Mouse (Mus musculus) thymus, postnatal 10 days (tissue): ENCODE measurements around the gene Tcte2.
A peak's percentile ranks its signal among the peaks of the same experiment; 100 is the strongest.
"Not testable (repeated sequence)": the region's sequence is repeated elsewhere in the genome, so short reads cannot be mapped to it uniquely, and the experiment has no call there.

Experiments
- DNase-seq, 2 experiments: peaks; one replicate each; pipeline ENCODE4 v3.0.0; 2021; ENCODE audit warnings: low spot score in 2 of 2

The Tcte2 gene

GRCm38 (mm10) chr17:13683411-13684174 is 78.0 kb downstream of the Tcte2 start:
- DNase-seq, result peak; percentile 51 to 52

DNA sequence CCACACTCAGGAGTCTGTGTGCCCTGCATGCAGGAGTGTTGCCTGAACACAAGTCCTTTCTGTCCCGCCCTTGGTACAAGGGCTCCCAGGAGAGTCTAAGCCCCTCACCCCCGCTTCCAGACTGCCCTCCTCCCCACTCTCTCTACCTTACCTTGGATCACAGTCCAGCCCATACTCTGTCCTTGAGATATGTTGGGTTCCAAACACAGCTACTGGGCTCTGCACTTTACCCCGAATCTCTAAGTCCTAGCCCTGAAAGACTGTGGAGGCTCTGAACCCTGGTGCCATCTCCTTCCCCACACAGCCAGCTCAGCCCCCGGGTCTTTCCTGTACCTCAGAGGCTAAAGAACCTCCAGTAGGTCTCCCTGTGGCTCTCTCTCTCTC is 78.6 kb downstream of the Tcte2 start:
- no peak for DNase-seq

DNA sequence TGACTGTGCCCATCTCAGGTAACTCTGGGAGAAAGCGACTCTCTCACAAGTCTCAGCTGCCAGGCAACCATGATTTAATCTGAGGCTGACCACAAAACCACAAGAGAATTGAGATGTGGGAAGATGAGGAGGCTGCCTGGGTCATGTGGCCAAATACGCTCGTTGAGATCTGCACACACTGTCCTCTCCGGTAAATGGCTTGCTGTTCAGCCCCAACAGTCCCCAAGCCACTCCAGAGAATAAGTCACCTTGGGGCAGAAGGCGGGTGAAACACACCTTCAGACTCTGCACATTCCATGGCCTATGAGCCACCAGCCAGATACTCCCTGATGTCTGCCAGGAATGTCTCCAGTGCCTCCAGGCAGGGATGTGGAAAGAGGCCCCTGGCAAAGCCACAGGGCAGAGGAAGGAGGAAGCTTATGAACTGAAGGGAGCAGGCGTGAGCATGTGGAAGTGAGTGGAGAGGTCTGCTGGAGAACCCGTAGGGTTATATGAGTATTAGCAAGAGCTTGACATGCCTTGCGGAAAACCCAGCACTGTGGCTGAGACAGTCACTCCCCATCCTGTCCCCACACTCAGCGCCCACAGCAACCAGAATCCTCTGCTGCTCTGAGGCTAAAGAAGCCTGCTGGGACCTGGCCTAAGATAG is 79.1 kb downstream of the Tcte2 start:
- DNase-seq, result no peak

- DNase-seq, result no peak
These were observed 79.9 kb downstream of the Tcte2 start for GRCm38 (mm10) chr17:13681686-13682085.

- DNase-seq, result no peak
These were observed 80.5 kb downstream of the Tcte2 start for GRCm38 (mm10) chr17:13681126-13681525.

GRCm38 (mm10) chr17:13680318-13680717 is 81.3 kb downstream of the Tcte2 start:
- DNase-seq, result no peak

DNA sequence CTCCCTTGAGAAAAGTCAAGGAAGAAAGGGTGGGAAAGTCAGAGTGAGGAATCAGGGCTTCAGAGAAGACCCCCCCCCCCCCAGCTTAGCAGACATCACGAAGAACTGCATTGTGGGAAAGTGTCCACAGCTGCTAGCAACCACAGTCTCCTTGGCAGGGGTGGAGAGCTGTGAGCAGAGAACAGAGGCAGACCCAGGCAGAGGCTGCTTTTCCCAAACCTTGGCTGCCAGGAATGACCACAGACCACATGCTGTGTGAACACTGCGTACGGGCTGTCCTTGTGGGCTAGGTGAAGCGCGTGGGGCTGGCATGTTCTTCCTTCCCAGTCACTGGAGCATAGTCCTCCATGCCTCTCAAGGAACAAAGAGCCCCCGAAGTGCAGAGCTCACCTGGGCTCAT is 81.9 kb downstream of the Tcte2 start:
- DNase-seq, result no peak

DNA sequence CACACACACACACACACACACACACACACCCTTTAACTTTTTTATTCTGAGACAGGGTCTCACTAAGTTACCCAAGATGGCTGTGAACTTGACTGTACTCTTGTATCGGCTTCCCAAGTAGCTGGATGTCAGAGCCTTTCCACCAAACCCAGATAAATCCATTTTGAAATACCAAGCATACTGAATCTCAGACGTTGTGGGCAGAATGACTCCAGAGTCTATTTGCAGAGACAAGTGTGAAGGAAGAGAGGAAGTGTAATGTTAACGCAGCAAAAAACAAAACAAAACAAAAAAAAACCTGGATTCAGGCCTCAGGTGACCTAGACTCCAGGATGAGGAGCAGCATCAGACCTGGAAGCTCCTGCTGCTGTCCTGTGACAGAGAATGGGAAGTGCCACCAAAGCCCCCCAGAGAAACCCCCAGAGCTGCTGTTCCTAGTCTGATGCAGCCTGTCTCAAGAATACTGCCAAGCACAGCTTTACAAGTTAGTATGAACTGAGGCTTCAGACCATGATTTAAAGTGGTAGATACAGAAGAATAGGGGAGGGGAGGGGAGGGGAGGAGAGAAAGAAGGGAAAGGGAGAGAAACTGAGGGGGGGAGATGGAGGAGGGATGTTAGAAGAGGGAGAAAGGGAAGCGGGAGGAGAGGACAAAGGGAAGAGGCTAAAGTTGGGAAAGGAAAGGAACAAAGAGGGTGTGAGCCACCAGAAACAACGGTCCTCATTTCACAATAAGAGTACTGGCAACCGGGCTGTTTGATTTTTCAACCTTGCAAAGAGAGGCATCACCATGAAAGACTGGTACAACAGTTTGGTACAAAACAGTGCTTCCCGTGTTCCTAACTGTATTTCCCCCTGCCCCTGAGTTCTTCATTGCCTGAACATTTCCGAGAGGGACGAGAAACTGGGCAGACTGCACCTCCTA is 84.1 kb downstream of the Tcte2 start:
- DNase-seq, result no peak

DNA sequence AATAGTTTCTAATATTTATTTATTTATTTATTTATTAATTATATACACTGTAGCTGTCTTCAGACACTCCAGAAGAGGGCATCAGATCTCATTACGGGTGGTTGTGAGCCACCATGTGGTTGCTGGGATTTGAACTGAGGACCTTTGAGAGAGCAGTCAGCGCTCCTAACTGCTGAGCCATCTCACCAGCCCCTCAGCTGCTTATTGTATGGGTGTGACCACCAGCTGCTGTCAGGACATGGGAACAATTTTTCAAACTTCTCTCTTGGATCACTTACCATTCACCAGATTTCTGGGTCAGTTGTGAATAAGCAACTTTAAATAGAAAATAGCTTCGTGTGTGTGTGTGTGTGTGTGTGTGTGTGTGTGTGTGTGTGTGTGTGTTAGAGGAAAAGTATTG is 85.5 kb downstream of the Tcte2 start:
- DNase-seq, result not testable (repeated sequence)

GRCm38 (mm10) chr17:13675630-13676029 is 86.0 kb downstream of the Tcte2 start:
- DNase-seq, result no peak

DNA sequence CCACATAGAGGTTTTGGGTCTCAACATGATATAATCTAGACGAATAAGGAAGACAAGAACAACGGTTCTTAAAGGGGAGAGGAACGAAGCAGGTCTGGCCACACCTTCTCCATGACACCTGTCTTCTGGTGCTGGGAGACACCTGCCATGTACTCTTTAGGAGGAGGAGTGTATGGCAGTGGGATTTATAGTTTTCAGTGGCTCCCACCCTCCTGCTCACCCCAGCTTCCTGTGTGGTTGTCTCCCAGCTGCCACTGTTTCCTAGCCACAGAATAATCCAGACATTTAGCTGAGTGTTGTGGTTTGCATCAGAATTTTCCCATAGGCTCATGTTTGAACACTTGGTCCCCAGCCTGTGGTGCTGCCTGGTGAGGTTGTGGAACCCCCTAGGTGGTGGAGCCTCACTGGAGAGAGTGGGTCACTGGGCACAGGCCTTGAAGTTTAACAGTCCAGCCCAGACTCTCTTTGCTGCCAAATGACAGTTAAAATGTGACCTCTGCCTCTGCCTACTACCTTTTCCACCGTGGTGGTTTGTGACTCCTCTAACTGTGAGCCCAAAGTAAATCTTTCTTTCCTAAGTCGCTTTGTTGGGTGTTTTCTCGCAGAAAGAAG is 86.8 kb downstream of the Tcte2 start:
- no peak for DNase-seq

GRCm38 (mm10) chr17:13671732-13672131 is 89.9 kb downstream of the Tcte2 start:
- DNase-seq, result no peak

- DNase-seq, result no peak
These were observed 91.4 kb downstream of the Tcte2 start for GRCm38 (mm10) chr17:13670227-13670626.

- no peak for DNase-seq
These were observed 92.4 kb downstream of the Tcte2 start for GRCm38 (mm10) chr17:13669206-13669605.

DNA sequence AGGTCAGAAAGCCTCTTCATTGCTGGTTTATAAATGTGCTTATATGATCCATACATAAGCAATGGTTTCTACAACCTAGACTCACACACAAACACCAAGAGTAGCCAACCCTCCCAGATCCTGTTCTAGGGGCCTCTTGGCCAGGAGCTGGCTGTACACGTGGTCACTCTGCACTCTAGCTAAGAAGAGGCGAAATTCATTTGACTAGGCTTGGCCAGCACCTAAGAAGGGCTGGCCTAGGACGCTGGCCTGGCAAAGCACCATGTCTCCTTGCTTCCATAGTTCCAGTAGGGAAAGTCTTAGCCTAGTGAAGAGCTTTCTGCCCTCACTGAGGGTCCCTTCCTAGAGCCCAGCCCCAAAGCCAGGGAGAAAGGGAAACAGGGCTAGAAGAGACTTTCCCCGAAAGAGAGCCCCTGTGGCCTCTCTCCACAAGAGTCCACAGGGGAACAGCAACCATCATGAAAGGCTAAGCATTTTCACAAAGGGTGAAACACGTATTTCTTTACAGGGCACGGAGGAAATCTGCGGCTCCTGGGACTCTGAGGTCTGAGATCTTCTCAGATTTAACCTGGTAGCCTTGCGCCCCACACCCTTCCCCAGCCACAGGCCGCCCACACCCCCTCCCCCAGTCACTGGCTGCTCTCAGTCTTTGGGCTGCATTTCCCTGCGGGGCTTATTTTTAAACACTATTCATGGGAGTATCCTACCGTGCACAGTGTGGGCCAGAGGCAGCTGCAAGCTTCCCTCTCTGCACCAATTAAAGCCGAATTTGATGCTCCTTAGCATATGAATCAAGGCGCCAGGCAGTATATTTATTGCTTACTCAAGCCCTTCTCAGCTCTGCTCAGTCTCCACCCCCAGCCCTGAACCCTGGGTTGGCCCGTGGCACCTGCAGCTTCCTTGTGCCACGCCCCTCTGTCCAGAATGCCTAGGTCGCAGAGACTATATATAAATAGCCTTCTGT is 93.3 kb downstream of the Tcte2 start:
- DNase-seq, result peak in 1 of 2 experiments; percentile 25

GRCm38 (mm10) chr17:13667006-13667405 is 94.6 kb downstream of the Tcte2 start:
- no peak for DNase-seq

GRCm38 (mm10) chr17:13665731-13666130 is 95.9 kb downstream of the Tcte2 start:
- no peak for DNase-seq

- DNase-seq, result no peak
These were observed 98.0 kb downstream of the Tcte2 start for GRCm38 (mm10) chr17:13663386-13664166.
